In the genomic region with DNA sequence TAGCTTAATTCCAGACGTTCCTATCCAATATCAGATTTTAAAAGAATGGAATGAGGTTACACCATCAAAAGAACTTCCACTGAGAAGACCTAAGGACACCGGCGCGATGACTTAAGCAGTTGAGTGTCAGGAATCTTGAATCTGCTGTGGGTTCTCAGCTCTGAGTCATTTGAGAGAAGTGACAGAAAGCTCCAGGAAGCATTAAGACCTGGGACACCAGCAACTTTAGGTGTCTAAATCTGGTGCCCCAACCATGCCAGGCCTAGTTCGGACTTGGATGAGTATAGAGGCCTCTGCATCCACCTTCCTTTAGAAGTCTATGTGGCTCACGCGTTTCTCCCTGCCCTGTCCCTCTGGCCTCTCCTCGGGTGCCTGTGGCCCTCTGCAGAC, we compare ENCODE assay signal across 1 mouse cellular context.
TF ChIP-seq lines count a peak whose summit lies in the region.

No protein-coding gene starts in this region.

TF ChIP-seq in CH12.LX, 34 proteins besides CTCF, POLR2A, EP300 and RAD21:
- TF ChIP-seq TCF12 (IDR thresholded peaks at IDR 0.05; ENCODE audit: low read depth, low read length) (no peak), ZC3H11A (IDR thresholded peaks at IDR 0.05; ENCODE audit: low read depth, low read length) (no peak), MEF2A (IDR thresholded peaks at IDR 0.05; ENCODE audit: borderline replicate concordance, low read depth, low read length) (no peak), JUN (IDR thresholded peaks at IDR 0.05; ENCODE audit: insufficient read depth, low read depth, low read length) (no peak), NELFE (IDR thresholded peaks at IDR 0.05; ENCODE audit: low read depth, low read length) (no peak), ETS1 (conservative IDR thresholded peaks at IDR 0.05; ENCODE audit: low read depth, low read length) (no peak), MAZ (IDR thresholded peaks at IDR 0.05; ENCODE audit: low read depth, low read length) (no peak), IRF4 (IDR thresholded peaks at IDR 0.05; ENCODE audit: low read depth, low read length) (no peak), JUND (conservative IDR thresholded peaks at IDR 0.05; ENCODE audit: low read depth, low read length) (no peak), ZMIZ1 (IDR thresholded peaks at IDR 0.05; ENCODE audit: low read depth, low read length) (no peak), USF1 (IDR thresholded peaks at IDR 0.05; ENCODE audit: low read depth, low read length) (no peak), CHD1 (IDR thresholded peaks at IDR 0.05; ENCODE audit: low read depth, low read length) (no peak), MAX (IDR thresholded peaks at IDR 0.05; ENCODE audit: low read length) (no peak), ELF1 (IDR thresholded peaks at IDR 0.05; ENCODE audit: low read depth, low read length) (no peak), E2F4 (IDR thresholded peaks at IDR 0.05; ENCODE audit: insufficient replicate concordance, low read depth, low read length) (no peak)
